Mouse (Mus musculus) heart, adult 2 months (tissue): ENCODE measurements around the gene Egln3.

Source experiments
- EP300 ChIP-seq: fragments of 200-500 bp; IDR thresholded peaks from 2 replicates; pipeline ENCODE4 v1.6.1; 2011; ENCODE audit warnings: low read depth, low read length, control low read depth; ENCODE audit not compliant: insufficient read depth
- POLR2A ChIP-seq: fragments of 200-500 bp; IDR thresholded peaks from 2 replicates; pipeline ENCODE4 v1.6.1; 2011; ENCODE audit warnings: mild to moderate bottlenecking, low read depth, low read length, control low read depth; ENCODE audit not compliant: insufficient read depth

GRCm38 (mm10) chr12:54198282-54198918, 5.3 kb downstream of the Egln3 start:
- no peak for TF ChIP-seq POLR2A
- TF ChIP-seq EP300 = no peak
